Mouse (Mus musculus) embryo, embryonic 11.5 days (tissue): ENCODE measurements around the gene Dtd1.

Experiments
- DNase-seq: peaks from one replicate; pipeline ENCODE4 v3.0.0-alpha.2; 2012; ENCODE audit warnings: low read depth, low spot score

The Dtd1 gene

GRCm38 (mm10) chr2:144715211-144715768 lies 115.6 kb downstream of the Dtd1 start:
- no peak for DNase-seq

GRCm38 (mm10) chr2:144716248-144716647 lies 116.6 kb downstream of the Dtd1 start:
- no peak for DNase-seq

- DNase-seq: no peak
Observed at GRCm38 (mm10) chr2:144718273-144718672, 118.6 kb downstream of the Dtd1 start.

- no peak for DNase-seq
Observed at GRCm38 (mm10) chr2:144719294-144719693, 119.6 kb downstream of the Dtd1 start.

GRCm38 (mm10) chr2:144719718-144720117 lies 120.0 kb downstream of the Dtd1 start:
- DNase-seq: no peak

- DNase-seq: no peak
Observed at GRCm38 (mm10) chr2:144720407-144720959, 120.8 kb downstream of the Dtd1 start.

- no peak for DNase-seq
Observed at GRCm38 (mm10) chr2:144724679-144725078, 125.0 kb downstream of the Dtd1 start.

GRCm38 (mm10) chr2:144727136-144727535 lies 127.4 kb downstream of the Dtd1 start:
- no peak for DNase-seq

- no peak for DNase-seq
Observed at GRCm38 (mm10) chr2:144729776-144730175, 130.1 kb downstream of the Dtd1 start.

- DNase-seq: no peak
Observed at GRCm38 (mm10) chr2:144738161-144738560, 138.5 kb downstream of the Dtd1 start.

GRCm38 (mm10) chr2:144738576-144738975 lies 138.9 kb downstream of the Dtd1 start:
- no peak for DNase-seq

GRCm38 (mm10) chr2:144740577-144740997 lies 140.9 kb downstream of the Dtd1 start:
- DNase-seq: no peak

- DNase-seq: no peak
Observed at GRCm38 (mm10) chr2:144741973-144742372, 142.3 kb downstream of the Dtd1 start.

GRCm38 (mm10) chr2:144743316-144743715 lies 143.6 kb downstream of the Dtd1 start:
- DNase-seq: no peak

- DNase-seq: no peak
Observed at GRCm38 (mm10) chr2:144745266-144745665, 145.6 kb downstream of the Dtd1 start.

- no peak for DNase-seq
Observed at GRCm38 (mm10) chr2:144746046-144746783, 146.5 kb downstream of the Dtd1 start.

- DNase-seq: no peak
Observed at GRCm38 (mm10) chr2:144753604-144754003, 153.9 kb downstream of the Dtd1 start.

GRCm38 (mm10) chr2:144755016-144755415 lies 155.3 kb downstream of the Dtd1 start:
- DNase-seq: no peak

GRCm38 (mm10) chr2:144760666-144761065 lies 161.0 kb downstream of the Dtd1 start:
- DNase-seq: no peak

GRCm38 (mm10) chr2:144763706-144764105 lies 164.0 kb downstream of the Dtd1 start:
- no peak for DNase-seq

- DNase-seq: no peak
Observed at GRCm38 (mm10) chr2:144764116-144764788, 164.6 kb downstream of the Dtd1 start.

GRCm38 (mm10) chr2:144765219-144765618 lies 165.5 kb downstream of the Dtd1 start:
- DNase-seq: no peak
